Mouse (Mus musculus) kidney, adult 11 months (tissue): Measurements from ENCODE around the gene Rps16.
"Not testable (repeated sequence)": the region's sequence is repeated elsewhere in the genome, so short reads cannot be mapped to it uniquely, and the experiment has no call there.

Source experiments
- DNase-seq: peaks from one replicate; pipeline ENCODE4 v3.0.0; 2022

Gene Rps16

DNA sequence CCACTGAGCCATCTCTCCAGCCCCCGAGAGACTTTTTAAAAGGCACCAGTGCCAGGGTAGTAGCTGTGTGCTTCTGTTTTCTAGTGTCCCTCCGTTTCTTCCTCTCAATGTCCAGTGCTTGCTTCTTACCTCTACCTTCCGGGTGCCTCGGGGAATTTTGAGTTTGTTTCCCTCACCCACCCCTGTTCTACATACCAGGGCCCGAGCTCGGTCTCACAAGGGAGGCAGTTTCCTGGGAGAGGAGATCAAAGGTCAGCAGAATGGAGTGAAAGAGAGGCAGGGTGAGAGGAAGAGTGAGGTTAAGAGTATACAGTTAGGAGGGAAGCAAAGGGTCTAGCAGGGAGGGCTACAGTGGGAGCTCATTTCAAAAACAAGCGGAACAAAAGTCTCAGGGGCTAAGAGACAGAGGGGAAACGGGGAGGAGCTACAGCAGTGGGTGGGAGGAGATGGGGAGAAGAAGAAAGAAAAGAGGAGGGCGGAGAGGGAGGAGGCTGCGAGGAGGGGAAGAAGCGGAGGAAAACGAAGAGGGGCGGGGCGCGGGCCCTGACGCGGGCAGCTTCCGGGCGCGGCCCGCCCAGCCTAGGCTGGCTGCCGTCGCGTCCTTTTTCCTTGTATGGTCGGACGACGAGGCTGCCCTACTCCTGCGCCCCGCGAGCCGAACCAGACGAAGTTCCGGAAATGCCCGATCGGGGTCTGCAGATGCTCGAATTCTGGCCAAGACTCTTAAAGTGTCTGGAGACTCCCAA, 24.9 kb downstream of the Rps16 start:
- DNase-seq, result peak; percentile 92

GRCm38 (mm10) chr7:28376011-28376771, 25.7 kb downstream of the Rps16 start:
- DNase-seq, result peak; percentile 95

- peak; percentile 51 for DNase-seq
Measured at GRCm38 (mm10) chr7:28377190-28378065, 27.0 kb downstream of the Rps16 start.

DNA sequence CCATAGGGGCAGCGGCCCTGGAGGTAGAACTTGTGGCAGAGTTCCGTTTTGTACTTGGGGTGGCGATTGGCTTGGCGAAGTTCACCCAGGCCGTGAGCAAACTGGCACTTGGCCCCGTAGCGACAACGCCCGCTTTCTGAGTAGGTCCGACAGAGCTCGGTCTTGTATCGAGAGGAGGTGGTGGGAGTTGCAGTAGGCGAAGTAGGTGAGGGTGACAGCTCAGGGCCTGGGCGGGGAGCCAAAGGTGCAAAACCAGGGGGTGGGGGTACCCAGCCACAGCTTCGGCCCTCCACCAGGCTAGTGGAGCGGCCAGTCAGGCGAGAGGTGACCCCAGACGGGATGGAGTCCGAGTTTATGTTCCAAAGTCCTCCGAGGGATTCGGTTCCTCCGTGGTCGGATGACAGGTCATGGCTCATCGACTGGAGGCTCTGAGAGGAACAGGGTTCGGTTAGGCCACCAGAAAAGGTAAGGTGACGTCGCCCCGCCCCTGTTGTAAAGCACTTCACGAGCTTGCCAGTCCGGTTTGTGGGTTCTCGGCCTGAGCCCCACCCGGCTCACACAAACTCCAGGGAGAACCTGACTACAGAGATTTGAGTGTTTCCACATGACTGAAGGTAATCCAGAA, 27.7 kb downstream of the Rps16 start:
- peak; percentile 88 for DNase-seq

DNA sequence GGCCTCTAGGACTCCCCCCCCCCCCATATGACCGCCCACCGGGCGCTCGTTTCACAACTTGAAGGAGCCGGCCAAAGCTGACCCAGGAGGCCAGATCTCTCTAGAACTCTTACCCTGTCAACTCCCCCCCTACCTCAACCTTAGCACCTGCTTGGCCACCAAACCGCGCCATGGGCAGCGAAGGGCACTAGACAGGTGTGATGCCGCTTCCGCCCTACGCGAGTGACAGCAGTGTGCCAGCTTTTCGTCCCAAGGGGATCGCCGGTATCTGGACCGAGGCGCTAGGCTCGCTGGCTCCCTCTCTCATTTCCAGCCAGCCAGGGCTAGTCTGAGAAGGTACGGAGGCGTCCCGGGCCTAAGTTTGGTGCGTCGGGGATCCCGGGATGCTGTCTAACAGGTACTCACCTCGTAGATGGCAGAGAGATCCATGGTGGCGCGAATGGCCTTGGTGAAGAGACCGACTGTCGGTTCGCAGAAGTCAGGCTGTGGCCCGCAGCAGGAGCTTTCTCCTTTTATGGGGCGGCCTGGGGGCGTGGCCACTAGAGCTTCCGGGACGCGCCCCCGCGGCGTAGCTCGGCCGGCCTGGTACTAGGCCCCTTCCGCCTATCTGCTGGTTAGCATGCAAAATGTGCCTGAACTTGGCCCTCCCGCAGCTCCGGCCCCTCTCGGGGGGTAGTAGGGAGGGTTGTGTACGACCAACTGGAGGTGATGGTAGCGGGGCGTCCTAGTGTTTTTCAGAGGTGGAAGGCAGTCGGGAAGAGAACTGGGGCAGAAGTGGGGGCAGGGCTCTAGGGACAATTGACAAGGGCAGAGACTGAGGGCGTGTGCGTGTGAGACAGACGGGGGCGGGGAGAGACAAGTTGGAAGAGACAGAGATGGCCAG, 28.6 kb downstream of the Rps16 start:
- peak; percentile 93 for DNase-seq

GRCm38 (mm10) chr7:28380237-28381016, 30.0 kb downstream of the Rps16 start, which contains the start of gene Zfp36:
Zfp36 (minus strand) TSS chr7:28380253.
- DNase-seq, result no peak

GRCm38 (mm10) chr7:28381017-28381790, 30.8 kb downstream of the Rps16 start:
- peak; percentile 78 for DNase-seq

DNA sequence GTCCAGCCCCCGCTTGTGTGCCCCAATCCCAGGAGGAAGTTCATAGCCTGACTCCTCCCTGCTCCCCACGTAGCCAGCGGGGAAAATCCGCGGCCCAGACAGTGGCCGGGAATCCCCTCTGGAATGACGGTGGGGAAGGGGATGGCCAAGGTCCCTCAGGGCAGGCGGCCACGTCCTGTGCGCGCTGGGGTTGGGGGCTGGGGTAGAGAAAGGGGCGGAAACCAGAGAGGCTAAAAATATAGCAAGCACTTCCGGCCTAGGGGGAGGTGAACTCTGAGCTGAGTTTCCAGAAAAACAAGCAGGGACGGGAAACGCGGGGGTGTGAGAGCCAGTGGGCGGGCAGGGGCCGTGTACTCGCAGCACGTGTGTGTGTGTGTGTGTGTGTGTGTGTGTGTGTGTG, 31.5 kb downstream of the Rps16 start:
- peak; percentile 89 for DNase-seq

DNA sequence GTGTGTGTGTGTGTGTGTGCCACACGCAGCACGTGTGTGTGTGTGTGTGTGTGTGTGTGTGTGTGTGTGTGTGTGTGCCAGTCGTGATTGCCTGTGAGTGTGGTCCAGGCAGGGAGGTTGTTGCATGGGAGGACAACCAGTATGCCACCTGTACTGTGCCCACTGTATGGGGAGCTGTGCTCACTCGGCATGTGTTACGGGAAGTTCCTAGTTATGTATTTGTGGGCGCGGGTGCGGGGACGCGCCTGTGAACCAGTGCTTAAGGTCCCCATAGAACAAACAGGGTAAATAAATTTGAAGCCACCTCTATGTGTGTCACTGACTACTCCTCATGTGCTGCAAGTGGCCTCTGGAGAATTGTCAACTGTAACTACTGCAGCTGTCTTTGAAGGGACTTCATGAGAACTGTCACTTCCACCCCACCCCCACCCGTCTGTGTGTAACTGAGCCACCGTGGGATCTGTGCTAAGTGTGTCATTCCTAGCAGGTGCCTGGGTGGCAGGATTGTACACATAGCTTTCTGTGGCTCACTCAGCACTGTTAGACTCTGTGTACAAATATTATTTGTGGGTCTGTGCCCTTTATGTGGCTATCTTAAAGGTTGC, 32.0 kb downstream of the Rps16 start:
- DNase-seq, result no peak

GRCm38 (mm10) chr7:28382981-28383396, 32.5 kb downstream of the Rps16 start:
- DNase-seq, result peak; percentile 85

- DNase-seq, result no peak
Measured at GRCm38 (mm10) chr7:28383606-28384005, 33.2 kb downstream of the Rps16 start.

DNA sequence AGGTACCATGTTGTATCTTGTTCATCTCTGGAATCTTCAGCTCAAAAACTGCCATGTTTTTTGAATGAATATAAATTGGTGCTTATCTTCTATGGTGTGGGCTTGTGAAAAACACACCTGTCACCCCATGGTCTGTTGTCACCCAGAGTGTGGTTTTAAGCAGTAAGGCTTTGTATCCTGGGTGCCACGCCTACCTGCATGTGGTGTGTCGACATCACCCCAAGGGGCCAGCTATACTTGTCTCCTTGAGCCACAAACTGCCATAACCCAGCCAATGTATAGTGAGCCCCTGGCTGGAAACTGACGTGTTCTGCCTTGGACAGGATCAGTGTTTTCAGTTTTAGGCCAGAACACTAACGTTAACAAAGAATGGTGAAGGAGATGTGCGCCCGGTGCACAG, 33.7 kb downstream of the Rps16 start:
- no peak for DNase-seq

- DNase-seq, result no peak
Measured at GRCm38 (mm10) chr7:28385196-28385595, 34.7 kb downstream of the Rps16 start.

DNA sequence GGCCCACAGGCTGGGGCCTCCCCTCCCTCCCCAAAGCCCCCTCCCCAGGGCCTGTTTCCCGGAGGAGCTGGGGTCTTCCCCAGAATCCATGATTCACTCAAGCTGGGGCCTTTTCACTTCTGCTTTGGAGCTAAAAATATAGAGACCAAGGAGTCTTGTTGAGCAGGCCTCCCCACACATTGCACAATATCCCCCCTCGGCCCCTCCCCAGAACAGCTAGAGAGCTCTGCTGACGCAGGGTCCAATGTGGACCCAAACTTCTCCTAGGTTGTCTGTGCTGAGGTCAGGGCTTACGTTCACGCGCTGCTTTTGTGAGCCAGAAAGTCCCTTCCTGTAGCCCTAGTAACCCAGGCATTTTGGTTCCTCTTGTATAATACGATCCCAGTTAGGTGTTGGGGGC, 35.6 kb downstream of the Rps16 start:
- DNase-seq, result no peak

- peak; percentile 76 for DNase-seq
Measured at GRCm38 (mm10) chr7:28386462-28386861, 36.0 kb downstream of the Rps16 start.

- not testable (repeated sequence) for DNase-seq
Measured at GRCm38 (mm10) chr7:28386877-28387276, 36.4 kb downstream of the Rps16 start.

DNA sequence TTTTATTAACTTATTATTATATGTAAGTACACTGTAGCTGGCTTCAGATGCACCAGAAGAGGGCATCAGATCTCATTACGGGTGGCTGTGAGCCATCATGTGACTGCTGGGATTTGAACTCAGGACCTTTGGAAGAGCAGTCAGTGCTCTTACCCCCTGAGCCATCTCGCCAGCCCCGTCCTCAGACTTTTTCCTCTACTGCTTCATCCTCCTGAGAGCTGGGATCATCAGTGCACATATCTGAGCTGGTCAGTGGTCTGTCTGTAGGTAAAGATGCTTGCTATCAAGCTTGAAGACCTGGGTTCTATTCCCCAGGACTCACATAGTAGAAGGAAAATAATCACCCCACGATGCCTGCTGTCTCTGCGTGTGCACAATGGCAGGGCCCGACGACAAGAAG, 36.9 kb downstream of the Rps16 start:
- not testable (repeated sequence) for DNase-seq

- no peak for DNase-seq
Measured at GRCm38 (mm10) chr7:28390331-28390730, 39.9 kb downstream of the Rps16 start.
